10 mouse cellular contexts compared by ENCODE assay signal in genomic region chr7:98522576-98522975, GRCm38 (mm10). TPM values are rescaled to one million over a fixed set of nuclear protein-coding genes. Genes with fewer than 3 reads are reported as not detected.
DNase-seq lines count a peak whose midpoint lies in the region; ATAC-seq and TF ChIP-seq lines count a peak whose summit lies in the region.
"Had no signal": no experiment of that assay in that cellular context is flagged by ENCODE, and none has a peak within 500 bp of the region (broad histone marks: within the 10 kb centered on the region; RNA-seq: fewer than 3 reads in every experiment).

No protein-coding gene starts in this region.

- no peaks in the 10 kb centered on the region for H3K9me3 ChIP-seq in intestine, embryonic 15.5 days
- no peaks in the 10 kb centered on the region for H3K9me3 ChIP-seq in intestine, postnatal 0 days (ENCODE audit: control insufficient read depth)
- H3K9me3 ChIP-seq: G1E; limb, embryonic 12.5 days had no signal

- no peak overlapping the region for H3K4me2 ChIP-seq in intestine, embryonic 15.5 days (replicated peaks)
- H3K4me2 ChIP-seq in intestine, postnatal 0 days (replicated peaks; ENCODE audit: low read depth), result no peak overlapping the region
- H3K4me2 ChIP-seq: limb, embryonic 12.5 days had no signal

- H3K4me1 ChIP-seq in intestine, embryonic 15.5 days (replicated peaks), result peaks cover 27% of the 10 kb centered on the region
- 0 out of 2 replicates have a peak, but pooled peaks cover 3% of the 10 kb centered on the region for H3K4me1 ChIP-seq in intestine, postnatal 0 days (replicated peaks; ENCODE audit: control insufficient read depth, insufficient read depth, low read length)

- no peak overlapping the region for H3K9ac ChIP-seq in intestine, embryonic 15.5 days
- H3K9ac ChIP-seq in intestine, postnatal 0 days (ENCODE audit: low read depth, low read length), result no peak overlapping the region
- H3K9ac ChIP-seq: limb, embryonic 12.5 days had no signal

- no peaks in the 10 kb centered on the region for H3K36me3 ChIP-seq in intestine, embryonic 15.5 days
- no peaks in the 10 kb centered on the region for H3K36me3 ChIP-seq in intestine, postnatal 0 days (ENCODE audit: control insufficient read depth, insufficient read depth)
- H3K36me3 ChIP-seq: G1E; limb, embryonic 12.5 days had no signal

- no peaks in the 10 kb centered on the region for H3K27me3 ChIP-seq in intestine, embryonic 15.5 days (replicated peaks)
- H3K27me3 ChIP-seq in intestine, postnatal 0 days (replicated peaks; ENCODE audit: control insufficient read depth, insufficient read depth, low read length), result no peaks in the 10 kb centered on the region
- H3K27me3 ChIP-seq: limb, embryonic 12.5 days had no signal

- WGBS in intestine, embryonic 15.5 days, result 79% methylated on average over 5 of the region's 5 CpGs
- 85% methylated on average over 5 of the region's 5 CpGs for WGBS in intestine, postnatal 0 days

- no peak overlapping the region for H3K4me3 ChIP-seq in intestine, embryonic 15.5 days (replicated peaks)
- no peak overlapping the region for H3K4me3 ChIP-seq in intestine, postnatal 0 days (ENCODE audit: low read depth, low read length)
- H3K4me3 ChIP-seq in left cerebral cortex, adult 2 months, result no peak overlapping the region
- H3K4me3 ChIP-seq: limb, embryonic 12.5 days had no signal

- no peak for ATAC-seq in intestine, embryonic 15.5 days
- no peak for ATAC-seq in intestine, postnatal 0 days
- ATAC-seq in neutrophil, adult 5-6 weeks (ENCODE audit: extremely low read depth, insufficient number of reproducible peaks, low FRiP score, poor library complexity, severe bottlenecking), result peak; percentile 26; the same call in 1 of the 2 replicates
- ATAC-seq in megakaryocyte-erythroid progenitor cell, adult 5-6 weeks (replicated peaks; ENCODE audit: low FRiP score, low TSS enrichment, poor library complexity, severe bottlenecking), result no peak

- intact Hi-C loops in left cerebral cortex, adult 2 months (cut with DNase I), result no loop called here

- peak; percentile 28 for DNase-seq in c-Kit-positive CD71-negative TER-119-negative erythroid progenitor cells, embryonic 14.5 days (ENCODE audit: low read depth)
- DNase-seq in kidney, postnatal 10 days, result peak; percentile 47
- no peak for DNase-seq in left cerebral cortex, adult 2 months (ENCODE audit: extremely low spot score in 1 of 2, low spot score in 2 of 2)
- DNase-seq in right cerebral cortex, postnatal 36 days (ENCODE audit: low spot score in 2 of 2), result no peak

- 0 out of 2 replicates have a peak overlapping the region, but pooled peaks have one; percentile 15 for H3K27ac ChIP-seq in intestine, embryonic 15.5 days
- no peak overlapping the region for H3K27ac ChIP-seq in intestine, postnatal 0 days (ENCODE audit: low read depth, low read length)
- H3K27ac ChIP-seq in left cerebral cortex, adult 2 months, result no peak overlapping the region; the same call in 1 of the 2 replicates

- TF ChIP-seq CTCF in intestine, postnatal 0 days (IDR thresholded peaks at IDR 0.05; ENCODE audit: low read depth), result no peak
- TF ChIP-seq CTCF in left cerebral cortex, adult 2 months (IDR thresholded peaks at IDR 0.05), result no peak

RNA-seq across cellular contexts. Expression of gene Lrrc32, which starts 33.5 kb away (rescaled TPM):
- polyA plus RNA-seq in intestine, embryonic 15.5 days (2015; fragmentation: Nextera tagmentation; extraction: Ambion mirVana), result 12.4 and 12.5 TPM in 2 replicates
- polyA plus RNA-seq in intestine, postnatal 0 days (2015; fragmentation: Nextera tagmentation; extraction: Ambion mirVana), result 6.3 and 6.9 TPM in 2 replicates
- total RNA-seq in neutrophil, adult 5-6 weeks (2017), result 0.25 and 0.93 TPM in 2 replicates
- total RNA-seq in left cerebral cortex, adult 2 months (2021), result 1 to 10 TPM; 5.0 to 8.0 TPM
- total RNA-seq in megakaryocyte-erythroid progenitor cell, adult 5-6 weeks (2014; fragmentation: Nextera tagmentation), result not detected in 2 replicates
- total RNA-seq in megakaryocyte-erythroid progenitor cell, adult 5-6 weeks (2017), result not detected in 2 replicates
- polyA plus RNA-seq: G1E had no signal

Comparison
In these comparisons a context has a peak if more than half of its experiments do, and no peak if none do; other contexts are left out.
1. DNase-seq: peak in c-Kit-positive CD71-negative TER-119-negative erythroid progenitor cells, embryonic 14.5 days (single experiment) and kidney, postnatal 10 days (single experiment); none in left cerebral cortex, adult 2 months (0 of 2) and right cerebral cortex, postnatal 36 days (0 of 2).